Mouse (Mus musculus) bone marrow macrophage, adult 2 months (primary cell): ENCODE data around the gene Vat1. TPM values are rescaled to one million over a fixed set of nuclear protein-coding genes. Genes with fewer than 3 reads are reported as not detected.

ENCODE experiments used
- H3K27ac ChIP-seq: 2 replicates; pipeline ENCODE4 v1.5.1; 2012; ENCODE audit warnings: low read depth, low read length; ENCODE audit not compliant: insufficient read depth
- H3K4me1 ChIP-seq: 2 replicates; pipeline ENCODE4 v1.6.1; 2012; ENCODE audit warnings: low read length; ENCODE audit not compliant: control insufficient read depth, insufficient read depth
- H3K4me3 ChIP-seq: 2 replicates; pipeline ENCODE4 v1.5.1; 2012; ENCODE audit warnings: mild to moderate bottlenecking, low read length, moderate library complexity; ENCODE audit not compliant: insufficient read depth
- CTCF ChIP-seq: IDR thresholded peaks from 2 replicates; pipeline ENCODE4 v1.5.1; 2012; ENCODE audit warnings: low read depth, mild to moderate bottlenecking, low read length, moderate library complexity
- POLR2A ChIP-seq: IDR thresholded peaks from 2 replicates; pipeline ENCODE4 v1.6.1; 2012; ENCODE audit warnings: mild to moderate bottlenecking, low read depth, low read length, borderline replicate concordance
- polyA plus RNA-seq: library from polyadenylated mRNA; stranded (reverse); fragments of >200 nt; gene quantifications from 2 replicates; pipeline ENCODE4 v1.2.4, GENCODE M21; 2012; ENCODE audit not compliant: missing spikeins, insufficient read depth, insufficient read length

Gene Vat1
- polyA plus RNA-seq, 1 experiment = 202 TPM

DNA sequence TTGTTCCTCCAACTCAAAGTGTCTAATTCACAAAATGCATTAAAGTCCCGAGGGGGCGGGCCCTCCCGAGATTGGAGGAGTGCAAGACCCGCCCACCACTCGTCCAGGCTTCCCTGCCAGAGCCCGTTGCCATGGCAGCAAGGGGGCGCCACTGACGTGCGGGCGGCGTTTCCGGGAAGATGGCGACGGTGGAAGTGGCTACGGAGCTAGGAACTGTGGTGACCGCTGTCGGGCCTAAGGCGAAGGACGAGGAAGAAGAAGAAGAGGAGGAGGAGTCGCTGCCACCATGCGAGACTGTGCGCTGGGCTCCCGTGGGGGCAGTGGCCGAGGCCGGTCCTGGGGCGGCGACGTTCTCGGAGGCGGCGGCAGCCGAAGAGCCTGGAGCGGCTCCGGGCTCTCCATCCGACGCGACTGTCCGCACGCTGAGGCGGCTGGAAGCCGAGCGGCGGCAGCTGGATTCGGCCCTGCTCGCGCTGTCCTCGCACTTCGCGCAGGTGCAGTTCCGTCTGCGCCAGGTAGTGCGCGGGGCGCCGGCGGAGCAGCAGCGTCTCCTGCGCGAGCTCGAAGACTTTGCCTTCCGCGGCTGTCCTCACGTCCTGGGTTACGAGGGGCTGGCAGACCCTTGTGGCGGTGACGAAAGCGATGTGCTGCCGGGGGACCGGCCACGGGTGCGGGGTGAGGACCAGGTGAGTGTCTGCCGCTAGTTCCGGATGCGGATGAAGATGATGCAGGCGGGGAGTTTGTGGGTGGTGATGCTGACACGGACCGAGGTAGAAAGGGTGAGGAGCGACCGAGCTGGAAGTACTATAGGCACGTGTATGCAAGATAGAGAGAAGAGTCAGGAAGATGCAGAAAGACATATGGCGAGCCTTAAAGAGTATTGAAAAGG lies 40.9 kb downstream of the Vat1 start, which contains the start of the genes Rundc1 and Ptges3l:
Gene Rundc1 (plus strand): TSS at position 161 of the 889 bp plus-strand sequence.
Gene Ptges3l (minus strand): TSS at position 409 of the 889 bp plus-strand sequence.
- TF ChIP-seq POLR2A = no peak
- TF ChIP-seq CTCF = no peak
- H3K27ac ChIP-seq = peak within 1 kb of the TSS; percentile 62

DNA sequence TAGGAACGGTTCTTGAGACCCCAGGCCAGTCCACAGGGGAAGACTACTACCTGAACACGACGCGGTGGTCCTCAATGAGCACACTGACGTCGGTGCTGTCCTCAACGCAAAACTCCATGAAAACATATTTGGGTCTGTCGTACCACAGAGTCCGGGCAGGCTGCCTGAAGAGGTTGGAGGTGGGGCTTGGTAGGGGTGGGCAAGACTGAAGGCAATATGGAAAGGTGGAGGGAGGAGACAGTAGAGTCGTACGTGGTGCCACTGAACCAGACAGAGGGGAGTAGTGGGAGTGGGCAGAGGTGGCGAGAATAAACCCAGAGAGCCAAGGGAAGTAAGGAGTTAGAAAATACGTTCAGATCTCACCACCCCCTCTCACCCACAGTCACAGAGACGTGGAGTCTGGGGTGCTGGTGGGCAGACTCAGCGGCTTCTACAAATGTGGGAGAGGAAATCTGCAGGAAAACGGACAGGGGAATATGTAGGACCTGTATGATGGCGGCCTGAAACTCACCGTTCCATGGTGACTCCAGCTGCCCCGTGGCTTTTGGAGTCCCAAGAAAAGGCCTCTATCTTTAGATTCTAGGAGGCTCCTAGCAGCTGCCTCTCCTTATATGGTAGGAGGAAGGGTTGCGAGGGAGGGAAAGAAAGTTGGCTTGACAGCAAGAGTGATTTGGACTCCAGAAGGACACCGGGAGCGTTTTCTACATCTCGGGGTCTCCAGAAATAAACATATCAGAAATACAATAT lies 41.8 kb downstream of the Vat1 start, which contains the start of gene Gm27029:
Gene Gm27029 (minus strand): TSS at position 692 of the 747 bp plus-strand sequence.
- peaks cover 17% of the 10 kb centered on the region for H3K4me1 ChIP-seq
- peak within 1 kb of the TSS; percentile 85 for H3K4me3 ChIP-seq
- H3K27ac ChIP-seq = peak within 1 kb of the TSS; percentile 62
- TF ChIP-seq CTCF (no peak), POLR2A (no peak)

More for the DNA sequence above, 40.9 kb downstream of the Vat1 start, which contains the start of the genes Rundc1 and Ptges3l:
- Histone ChIP-seq H3K4me3 (peak within 1 kb of the TSS; percentile 85), H3K4me1 (peaks cover 17% of the 10 kb centered on the region)

DNA sequence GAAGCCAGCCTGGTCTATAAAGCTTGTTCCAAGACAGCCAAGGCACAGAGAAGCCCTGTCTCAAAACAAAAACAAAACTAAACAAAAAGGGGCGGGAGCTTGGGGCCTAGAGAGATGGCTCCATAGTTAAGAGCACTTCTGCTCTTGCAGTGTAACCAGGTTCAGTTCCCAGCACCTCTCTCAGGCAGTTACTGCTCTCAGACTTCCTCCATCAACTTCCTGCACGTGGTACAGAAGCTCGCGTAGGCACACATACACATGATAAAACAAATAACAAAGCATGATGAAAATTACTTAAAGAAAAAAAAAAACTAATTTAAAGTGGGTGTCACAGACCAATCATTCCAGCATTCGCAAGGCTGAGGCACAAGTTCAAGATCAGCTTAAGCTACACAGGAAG lies 45.9 kb downstream of the Vat1 start:
- H3K4me1 ChIP-seq = peaks cover 14% of the 10 kb centered on the region
- H3K4me3 ChIP-seq = no peak overlapping the region
- no peak for TF ChIP-seq CTCF
- no peak for TF ChIP-seq POLR2A
- no peak overlapping the region for H3K27ac ChIP-seq

GRCm38 (mm10) chr11:101419610-101420009 lies 46.4 kb downstream of the Vat1 start:
- Histone ChIP-seq H3K27ac (no peak overlapping the region), H3K4me1 (peaks cover 14% of the 10 kb centered on the region), H3K4me3 (no peak overlapping the region)
- TF ChIP-seq POLR2A (no peak), CTCF (no peak)

- H3K4me3 ChIP-seq = no peak overlapping the region
- no peak for TF ChIP-seq CTCF
- no peak for TF ChIP-seq POLR2A
- H3K4me1 ChIP-seq = peaks cover 10% of the 10 kb centered on the region
- no peak overlapping the region for H3K27ac ChIP-seq
These were observed 47.0 kb downstream of the Vat1 start for GRCm38 (mm10) chr11:101418991-101419390.

GRCm38 (mm10) chr11:101417101-101417855 lies 48.8 kb downstream of the Vat1 start, which contains the start of gene Aarsd1:
Aarsd1 (minus strand) TSS chr11:101417615.
- TF ChIP-seq POLR2A (no peak), CTCF (no peak)
- Histone ChIP-seq H3K27ac (0 out of 2 replicates have a peak within 1 kb of the TSS, but pooled peaks have one; percentile 27), H3K4me1 (peaks cover 5% of the 10 kb centered on the region), H3K4me3 (peak within 1 kb of the TSS; percentile 69)

DNA sequence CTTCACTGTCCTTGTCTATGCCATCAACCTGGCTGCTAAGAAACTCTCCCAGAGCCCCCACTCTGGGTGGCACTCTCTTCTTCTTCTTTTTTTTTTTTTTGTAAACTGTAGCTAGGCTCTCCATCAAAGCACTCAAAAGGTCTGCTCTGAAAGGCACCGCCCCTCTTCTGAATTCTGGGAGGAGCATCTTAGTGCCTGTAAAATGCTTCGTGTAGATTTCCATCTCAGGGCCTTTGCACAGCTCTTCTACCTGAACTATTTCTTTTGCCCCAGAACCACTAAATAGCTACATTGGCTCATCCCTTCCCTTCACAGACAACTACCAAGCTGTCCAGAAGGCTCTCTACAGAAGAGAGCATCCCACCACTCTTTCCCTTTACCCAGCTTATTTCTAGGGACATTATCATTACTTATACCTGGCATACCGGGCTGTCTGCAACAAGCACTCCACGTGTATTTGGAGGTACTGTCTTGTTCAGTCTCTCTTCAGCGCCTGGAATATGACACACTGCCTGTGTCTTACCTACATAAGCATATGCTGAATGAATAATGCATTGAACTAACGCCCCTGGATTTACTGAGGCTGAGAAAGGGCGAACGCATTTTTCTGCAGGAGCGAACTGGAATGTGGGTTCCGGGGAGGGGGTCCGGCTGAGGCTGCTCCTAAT lies 49.5 kb downstream of the Vat1 start:
- no peak for TF ChIP-seq POLR2A
- no peak for TF ChIP-seq CTCF
- no peak overlapping the region for H3K27ac ChIP-seq
- H3K4me3 ChIP-seq = peak overlapping the region; percentile 69
- H3K4me1 ChIP-seq = peaks cover 5% of the 10 kb centered on the region

GRCm38 (mm10) chr11:101415306-101415705 lies 50.7 kb downstream of the Vat1 start:
- H3K27ac ChIP-seq = no peak overlapping the region
- H3K4me1 ChIP-seq = peaks cover 5% of the 10 kb centered on the region
- TF ChIP-seq POLR2A (no peak), CTCF (no peak)
- H3K4me3 ChIP-seq = no peak overlapping the region

Other genes with a start within 250 kb of the Vat1 start
- gene Ezh1, start 239.8 kb downstream of the Vat1 start, polyA plus RNA-seq = 48.6 and 52.5 TPM in 2 replicates
- gene Ramp2, start 220.2 kb downstream of the Vat1 start, polyA plus RNA-seq = not detected in 2 replicates
- gene Vps25, start 212.5 kb downstream of the Vat1 start, polyA plus RNA-seq = 111 and 114 TPM in 2 replicates
- gene Wnk4, start 205.7 kb downstream of the Vat1 start, polyA plus RNA-seq = not detected in 2 replicates
- 1.0 and 1.6 TPM in 2 replicates for gene Cntd1, start 187.2 kb downstream of the Vat1 start, polyA plus RNA-seq
- gene Coa3, start 187.1 kb downstream of the Vat1 start, polyA plus RNA-seq = 60.1 and 63.3 TPM in 2 replicates
- 78.3 and 80.1 TPM in 2 replicates for gene Becn1, start 163.9 kb downstream of the Vat1 start, polyA plus RNA-seq
- 48.8 and 53.2 TPM in 2 replicates for gene Psme3, start 150.0 kb downstream of the Vat1 start, polyA plus RNA-seq
- 1.1 and 1.3 TPM in 2 replicates for gene Aoc2, start 141.2 kb downstream of the Vat1 start, polyA plus RNA-seq
- gene Aoc3, start 135.6 kb downstream of the Vat1 start, polyA plus RNA-seq = 0.20 TPM in 1 of 2 replicates, not detected in the other
- not detected in 2 replicates for gene G6pc, start 98.7 kb downstream of the Vat1 start, polyA plus RNA-seq
- gene Aarsd1, start 48.6 kb downstream of the Vat1 start, polyA plus RNA-seq = 15.4 and 17.8 TPM in 2 replicates
- gene Gm27029, start 41.4 kb downstream of the Vat1 start, polyA plus RNA-seq = 3.9 and 5.3 TPM in 2 replicates
- gene Rundc1, start 41.1 kb downstream of the Vat1 start, polyA plus RNA-seq = 11.4 and 12.0 TPM in 2 replicates
- 4.5 and 4.7 TPM in 2 replicates for gene Ptges3l, start 40.9 kb downstream of the Vat1 start, polyA plus RNA-seq
- 519 and 718 TPM in 2 replicates for gene Rpl27, start 23.9 kb downstream of the Vat1 start, polyA plus RNA-seq
- 50.6 and 58.7 TPM in 2 replicates for gene Ifi35, start 17.8 kb downstream of the Vat1 start, polyA plus RNA-seq
- 9.7 and 11.4 TPM in 2 replicates for gene Rnd2, start 1.2 kb downstream of the Vat1 start, polyA plus RNA-seq
- gene Brca1, start 85.7 kb upstream of the Vat1 start, polyA plus RNA-seq = 7.9 and 8.2 TPM in 2 replicates
- 179 and 198 TPM in 2 replicates for gene Nbr1, start 85.9 kb upstream of the Vat1 start, polyA plus RNA-seq
- gene Tmem106a, start 116.0 kb upstream of the Vat1 start, polyA plus RNA-seq = 407 and 510 TPM in 2 replicates
- not detected in 2 replicates for gene Gm11634, start 133.0 kb upstream of the Vat1 start, polyA plus RNA-seq
- gene Rdm1, start 161.0 kb upstream of the Vat1 start, polyA plus RNA-seq = 21.2 and 22.1 TPM in 2 replicates
- gene Arl4d, start 199.3 kb upstream of the Vat1 start, polyA plus RNA-seq = 0.80 and 1.9 TPM in 2 replicates